Mouse (Mus musculus) adipocyte (in vitro differentiated cells): Measurements from ENCODE around the gene Olfr30.
"Not testable (repeated sequence)": the region's sequence is repeated elsewhere in the genome, so short reads cannot be mapped to it uniquely, and the experiment has no call there.

Experiments used
- DNase-seq: peaks from one replicate; pipeline ENCODE4 v3.0.0-alpha.2; 2016; ENCODE audit warnings: low spot score

The Olfr30 gene

GRCm38 (mm10) chr11:58462170-58462569 lies at the start of gene Olfr30:
Olfr30 (minus strand) TSS chr11:58462270.
- DNase-seq: no peak

GRCm38 (mm10) chr11:58509058-58509457 lies 47.0 kb upstream of the Olfr30 start:
- not testable (repeated sequence) for DNase-seq

GRCm38 (mm10) chr11:58502472-58502871 lies 40.4 kb upstream of the Olfr30 start, which contains the start of gene Olfr331:
Olfr331 (minus strand) TSS chr11:58502572.
- DNase-seq: not testable (repeated sequence)

DNA sequence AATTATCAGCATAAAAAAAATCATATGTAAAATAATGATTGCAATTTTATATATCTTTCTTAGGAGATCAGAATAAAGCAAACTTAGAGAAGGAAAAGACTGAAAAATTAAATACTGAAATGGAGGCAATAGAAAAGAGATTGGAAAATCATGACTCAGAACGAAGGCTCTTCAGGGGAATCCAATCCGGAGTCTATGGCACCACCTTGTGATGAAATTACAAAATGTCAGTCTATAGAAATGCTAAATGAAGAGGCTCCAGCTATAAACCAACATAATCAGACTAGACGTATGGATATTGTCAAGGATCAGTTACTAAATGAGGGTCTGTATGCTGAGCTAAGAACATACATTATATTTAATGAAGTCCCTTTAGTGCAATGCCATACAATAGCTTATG lies 37.2 kb upstream of the Olfr30 start:
- peak; percentile 18 for DNase-seq

DNA sequence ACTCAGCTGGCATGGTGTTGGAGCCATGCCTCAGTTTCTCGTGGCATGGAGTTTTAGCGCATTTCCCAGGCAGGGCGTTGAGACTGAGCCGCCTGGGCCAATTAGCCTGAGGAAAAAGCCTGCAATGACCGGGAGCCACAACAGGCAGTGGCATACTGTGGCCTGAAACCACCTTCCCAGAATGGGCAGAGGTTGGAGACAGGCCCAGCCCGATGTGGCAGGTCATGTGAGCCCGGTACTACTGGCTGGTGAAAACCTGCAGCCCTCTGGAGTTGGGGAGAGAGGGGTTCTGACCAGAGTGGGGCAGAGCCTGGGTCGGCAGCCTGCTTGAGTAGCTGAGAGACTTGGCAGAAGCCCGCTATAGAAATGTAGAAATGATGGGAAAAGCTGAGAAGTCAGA lies 36.7 kb upstream of the Olfr30 start:
- DNase-seq: no peak

DNA sequence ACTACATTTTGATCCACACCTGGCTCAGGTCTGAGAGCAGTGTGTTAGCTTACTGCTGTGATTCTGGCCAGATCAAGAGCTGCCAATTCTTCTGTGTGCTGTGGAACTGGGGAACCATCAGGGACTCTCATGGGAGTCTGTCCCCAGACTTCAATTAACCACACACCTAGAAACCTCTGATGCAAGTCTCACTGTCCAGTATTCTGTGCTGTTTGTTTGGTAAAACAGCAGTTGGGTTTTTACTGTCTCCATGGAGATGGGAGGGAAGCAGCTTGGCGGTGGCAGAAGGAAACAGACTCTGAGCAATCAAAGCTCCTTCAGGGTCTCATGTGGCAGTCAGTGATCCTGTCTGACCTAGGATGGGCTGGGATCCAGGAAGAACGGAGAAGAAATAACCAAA lies 30.4 kb upstream of the Olfr30 start, which contains the start of gene Olfr332:
Olfr332 (minus strand) TSS at position 101 of the 400 bp plus-strand sequence.
- DNase-seq: no peak

DNA sequence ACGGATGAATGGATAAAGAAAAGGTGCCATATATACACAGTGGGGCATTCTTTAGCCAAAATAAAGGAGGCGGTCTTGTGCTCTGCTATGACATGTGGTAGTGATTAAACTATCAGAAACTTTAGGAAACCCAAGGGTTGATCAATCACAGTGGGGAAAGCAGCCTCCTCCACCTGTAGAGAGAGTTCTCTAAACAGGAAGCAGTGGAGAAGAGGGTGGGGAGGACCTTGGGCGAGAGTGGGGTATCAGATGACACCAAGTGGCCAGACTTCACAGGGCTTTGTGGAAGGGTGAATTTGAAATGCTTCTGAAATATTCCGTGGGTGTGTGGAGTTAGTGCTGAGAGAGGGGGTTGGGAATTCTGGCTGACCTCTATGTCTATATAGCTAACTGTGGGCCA lies 8.5 kb downstream of the Olfr30 start:
- no peak for DNase-seq

- no peak for DNase-seq
Observed at GRCm38 (mm10) chr11:58452759-58453158, 9.3 kb downstream of the Olfr30 start, which contains the start of gene Lypd9. Lypd9 (minus strand) TSS chr11:58452923.

DNA sequence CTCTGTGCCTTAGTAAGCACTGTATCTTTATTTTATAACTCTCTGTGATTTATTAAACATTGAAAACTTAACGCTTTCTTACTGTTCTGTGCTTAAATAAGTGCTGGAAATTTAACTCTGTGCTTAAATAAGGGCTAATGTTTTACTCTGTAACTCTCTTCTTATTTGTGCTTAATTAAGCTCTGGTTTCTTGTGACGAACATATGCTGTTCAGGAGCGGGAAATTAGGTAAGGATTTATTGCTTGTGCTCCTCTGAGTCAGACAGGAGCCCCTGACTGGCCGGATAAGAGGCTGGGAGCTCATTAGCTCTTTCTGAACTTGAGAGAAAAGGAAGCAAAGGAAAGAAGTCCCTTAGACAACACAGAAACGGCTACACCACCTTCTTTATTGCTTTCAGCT lies 24.2 kb downstream of the Olfr30 start:
- DNase-seq: no peak

DNA sequence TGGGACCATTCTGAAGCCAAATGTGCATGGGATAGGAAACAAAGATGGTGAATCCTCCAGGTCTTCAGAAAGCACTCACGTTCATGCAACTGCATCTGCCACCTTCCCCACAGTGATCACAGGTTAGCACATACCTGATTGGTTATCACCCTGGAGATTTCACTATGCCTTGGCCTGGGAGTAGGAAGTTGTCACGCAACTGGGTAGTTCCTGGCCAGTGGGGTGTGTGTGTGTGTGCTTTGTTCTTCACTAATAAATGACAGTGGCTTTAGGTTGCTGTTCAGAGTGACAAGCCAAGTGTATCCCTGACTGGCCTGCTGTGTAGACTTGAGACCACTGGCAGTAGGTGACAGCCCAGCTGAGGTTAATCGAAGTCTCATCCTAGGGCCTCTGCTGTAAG lies 29.8 kb downstream of the Olfr30 start, which contains the start of gene Gm12253:
Gm12253 (plus strand) TSS at position 301 of the 400 bp plus-strand sequence.
- no peak for DNase-seq

- DNase-seq: no peak
Observed at GRCm38 (mm10) chr11:58420815-58421214, 41.3 kb downstream of the Olfr30 start, which contains the start of gene 1810065E05Rik. 1810065E05Rik (plus strand) TSS chr11:58421111.

DNA sequence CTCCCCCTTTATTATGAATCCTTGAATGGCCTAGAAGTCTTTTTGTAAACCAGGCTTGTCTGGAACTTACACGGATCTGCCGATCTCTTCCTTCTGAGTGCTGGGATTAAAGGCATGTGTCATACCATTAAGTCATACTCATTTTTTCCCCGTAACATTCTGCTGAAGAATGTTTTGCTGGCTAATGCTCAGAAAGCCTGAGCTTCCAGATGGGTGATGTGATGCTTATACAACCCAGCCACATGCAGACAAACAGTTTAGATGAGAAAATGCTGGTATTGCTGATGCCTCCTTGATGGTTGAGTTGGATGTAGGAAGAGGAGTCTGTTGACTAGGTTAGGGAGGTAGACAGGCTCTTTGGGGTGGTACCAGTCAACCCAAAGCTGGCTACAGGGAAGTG lies 43.7 kb downstream of the Olfr30 start:
- DNase-seq: no peak

- DNase-seq: peak; percentile 14
Observed at GRCm38 (mm10) chr11:58408066-58408465, 54.0 kb downstream of the Olfr30 start.
